Mouse (Mus musculus) c-Kit-negative CD71-positive TER-119-positive erythroid progenitor cells, embryonic 14.5 days (primary cell): ENCODE data around the gene Grap2.

ENCODE experiments used
- DNase-seq: peaks from one replicate; pipeline ENCODE4 v3.0.0-alpha.2; 2013; ENCODE audit warnings: low read depth, low spot score

Grap2 gene

DNA sequence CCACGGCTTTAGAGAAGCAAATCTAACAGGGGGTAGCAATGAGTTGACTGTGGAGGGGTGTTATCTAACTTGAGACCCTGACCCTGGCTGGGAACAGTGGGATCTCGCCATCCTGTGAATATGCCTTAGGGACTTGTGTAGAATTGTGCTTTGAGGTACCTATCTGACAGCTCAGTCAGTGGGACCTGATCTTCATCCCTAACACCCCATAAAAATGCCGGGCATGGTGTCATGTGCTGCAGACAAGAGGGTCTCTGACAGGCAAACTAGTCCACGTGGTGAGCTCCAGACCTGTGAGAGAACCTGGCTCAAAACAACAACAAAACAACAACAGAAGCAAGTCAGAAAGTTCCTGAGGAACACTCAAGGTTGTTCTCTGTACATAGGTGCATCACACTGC lies 27.4 kb downstream of the Grap2 start:
- no peak for DNase-seq

DNA sequence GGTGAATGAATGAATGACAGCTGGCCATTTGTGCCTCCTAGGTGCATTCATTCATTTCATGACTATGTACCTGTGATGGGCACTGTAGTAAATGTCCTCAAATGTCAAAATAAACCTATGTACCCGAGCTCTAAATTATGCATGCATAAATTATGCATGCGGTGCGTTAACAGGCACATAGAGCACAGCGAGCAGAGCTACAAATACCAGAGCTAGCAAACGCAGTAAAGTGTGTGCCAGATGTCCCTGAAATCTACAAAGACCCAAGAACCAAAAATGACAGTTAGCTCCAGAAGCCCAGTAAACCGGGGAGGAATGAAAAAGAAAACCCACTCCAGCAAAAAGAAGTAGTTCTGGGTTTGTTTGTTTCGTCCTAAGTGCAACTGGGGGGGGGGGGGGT lies 29.1 kb downstream of the Grap2 start:
- no peak for DNase-seq

DNA sequence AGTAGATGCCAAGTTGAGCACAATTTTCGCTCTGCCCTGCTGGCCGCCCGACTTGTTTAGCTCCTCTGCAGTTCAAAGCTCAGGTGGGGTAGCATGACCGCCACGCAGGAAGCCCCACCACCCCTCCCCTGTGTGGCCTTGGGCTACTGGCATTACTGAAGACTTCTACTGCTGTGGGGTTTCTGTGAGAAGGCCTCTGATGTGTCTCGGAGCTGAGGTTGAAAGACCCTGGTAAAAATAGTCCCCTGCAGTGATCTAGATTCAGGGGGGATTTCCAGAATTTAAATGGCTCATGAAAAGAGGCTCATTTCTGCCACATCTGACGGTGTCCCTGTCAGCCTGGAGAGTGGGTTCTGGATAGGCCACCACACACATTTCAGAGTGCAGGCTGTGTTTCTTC lies 30.1 kb downstream of the Grap2 start:
- DNase-seq, result no peak

DNA sequence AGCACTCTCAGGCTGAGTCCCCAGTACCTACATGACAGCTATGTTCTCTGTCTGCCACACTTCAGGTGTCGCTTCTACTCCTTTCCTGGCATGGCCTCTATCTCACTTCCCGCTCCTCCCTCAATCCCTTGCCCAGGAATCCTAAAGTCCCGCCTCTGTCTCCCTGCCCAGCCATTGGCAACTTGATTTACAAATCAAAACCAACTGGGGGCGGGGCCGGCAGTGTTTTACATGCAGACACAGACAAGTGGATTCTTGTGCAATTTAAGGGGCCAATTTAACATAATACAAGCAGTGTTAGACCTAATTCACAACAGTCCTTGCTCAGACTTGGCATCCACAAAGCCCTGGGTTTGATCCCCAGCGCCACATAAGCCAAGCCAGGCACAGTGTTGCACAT lies 31.6 kb downstream of the Grap2 start:
- DNase-seq, result no peak

DNA sequence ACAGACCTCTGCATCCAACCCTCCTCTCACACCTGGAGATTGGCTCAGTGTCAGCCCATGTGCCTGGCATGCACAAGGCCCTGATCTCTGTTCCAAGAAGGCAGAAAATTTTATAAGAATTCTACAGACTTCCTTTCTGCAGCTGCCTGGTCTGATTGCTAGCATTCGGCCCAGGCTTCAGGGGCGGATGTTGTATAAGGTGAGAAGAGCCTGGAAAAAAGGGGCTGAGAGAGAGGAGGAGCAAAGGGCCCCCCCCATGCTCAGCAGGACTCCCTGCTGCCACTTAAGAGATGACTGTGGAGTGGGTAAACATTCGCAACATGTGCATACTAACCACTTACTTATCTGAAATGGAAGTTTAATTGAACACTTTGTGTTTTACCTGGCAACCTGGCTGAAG lies 35.6 kb downstream of the Grap2 start:
- DNase-seq, result no peak

DNA sequence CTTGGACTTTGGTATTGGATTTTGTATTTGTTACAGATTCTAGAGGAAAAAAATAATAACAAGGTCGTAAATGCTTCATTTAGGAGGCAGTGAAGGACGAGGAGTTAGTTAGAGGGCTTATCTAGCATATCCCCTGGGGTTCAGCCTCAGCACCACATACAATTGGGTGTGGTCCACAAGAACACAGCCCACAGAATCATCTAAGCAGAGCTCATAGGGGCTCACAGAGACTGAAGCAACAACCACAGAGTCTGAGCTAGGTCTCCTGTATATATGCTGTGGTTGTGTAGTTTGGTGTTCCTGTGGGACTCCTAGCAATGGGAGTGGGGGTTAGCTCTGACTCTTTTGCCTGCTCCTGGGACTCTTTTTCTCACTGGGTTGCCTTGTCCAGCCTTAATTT lies 37.9 kb downstream of the Grap2 start:
- DNase-seq, result no peak

DNA sequence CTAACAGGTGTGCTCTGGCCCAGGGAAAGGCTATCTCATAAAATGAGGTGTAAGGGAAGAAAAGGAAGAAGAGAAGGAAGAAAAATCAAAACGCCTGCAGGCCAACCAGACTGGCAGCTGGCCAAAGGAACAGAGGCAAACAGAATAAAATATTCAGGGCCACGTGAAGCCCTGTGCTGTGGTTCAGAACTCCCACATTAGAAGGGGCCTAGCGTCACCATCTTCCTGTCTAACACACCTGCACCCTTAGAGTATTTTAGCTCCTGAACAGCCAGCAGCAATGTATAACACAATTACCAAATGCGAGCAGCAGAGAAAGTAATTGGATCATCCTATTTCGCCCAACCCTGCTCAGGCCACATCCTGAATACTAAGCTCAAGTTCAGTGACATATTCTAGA lies 39.1 kb downstream of the Grap2 start:
- no peak for DNase-seq

DNA sequence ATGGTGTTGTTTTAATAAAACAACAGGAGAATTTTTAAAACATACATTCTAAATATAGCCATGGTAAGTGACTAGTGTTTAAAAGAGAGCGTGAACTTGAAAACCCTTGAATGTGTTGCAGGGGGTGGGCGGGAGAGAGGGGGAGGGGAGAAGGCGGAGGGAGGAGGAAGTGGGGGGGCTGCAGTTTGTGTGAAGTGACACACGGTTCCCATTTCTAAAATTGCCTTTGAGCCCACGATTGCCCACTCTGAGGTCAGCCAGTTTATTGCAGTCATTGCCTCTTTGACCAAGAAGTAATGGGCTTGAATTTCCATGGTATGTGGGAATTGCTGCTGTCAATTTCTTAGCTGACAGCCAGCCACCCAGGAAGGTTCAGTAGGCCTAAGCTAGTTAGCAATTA lies 41.5 kb downstream of the Grap2 start:
- DNase-seq, result no peak

DNA sequence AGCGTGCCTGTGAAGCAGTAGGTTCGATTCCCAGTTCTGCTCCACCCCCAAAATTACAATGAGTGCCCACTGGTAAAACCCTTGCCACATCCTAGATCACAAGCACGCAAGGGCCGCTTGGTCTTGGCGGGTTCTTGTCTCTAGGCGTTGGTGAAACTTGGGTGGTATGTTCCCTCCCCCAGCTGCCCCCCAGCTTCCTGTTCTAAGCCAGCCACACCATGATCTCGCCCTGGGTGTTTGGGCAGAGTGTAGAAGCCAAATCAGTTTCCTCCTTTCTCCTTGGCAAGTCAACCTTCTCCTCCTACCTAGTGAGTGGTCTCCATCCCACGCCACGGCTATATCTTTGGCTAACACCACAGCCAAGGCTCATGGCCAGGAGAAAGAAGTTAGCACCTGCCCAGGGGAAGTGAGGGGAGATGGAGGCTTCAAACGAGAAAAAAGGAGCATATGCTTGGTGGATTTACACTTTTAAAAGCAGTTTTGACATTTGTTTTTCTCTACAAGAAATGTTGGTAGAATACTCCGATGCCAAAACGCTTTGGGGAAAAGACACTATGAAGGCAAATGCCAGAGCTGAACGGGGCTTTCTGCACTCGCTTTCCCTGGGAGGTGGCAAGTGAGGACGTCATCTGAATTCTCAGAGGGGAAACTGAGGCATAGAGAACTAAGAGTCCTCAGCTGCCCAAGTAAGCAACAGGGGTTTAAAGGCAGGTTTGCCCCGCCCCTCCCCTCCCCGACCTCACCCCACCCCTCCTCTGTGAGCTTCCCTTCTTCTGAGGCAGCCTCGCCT lies 42.3 kb downstream of the Grap2 start:
- no peak for DNase-seq

DNA sequence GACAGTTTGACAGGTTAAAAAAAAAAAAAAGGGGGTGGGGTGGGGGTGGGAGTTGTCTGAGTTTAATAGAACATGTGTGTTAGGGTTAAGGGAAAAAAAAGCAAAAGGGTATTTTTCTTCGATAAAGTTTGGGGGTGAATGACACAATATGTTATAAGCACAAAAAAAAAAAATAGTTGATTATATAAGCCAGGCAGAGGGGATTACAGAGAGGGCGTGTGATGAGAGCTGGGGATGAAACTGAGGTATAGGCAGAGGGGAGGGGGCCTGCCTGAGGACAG lies 42.8 kb downstream of the Grap2 start:
- no peak for DNase-seq

DNA sequence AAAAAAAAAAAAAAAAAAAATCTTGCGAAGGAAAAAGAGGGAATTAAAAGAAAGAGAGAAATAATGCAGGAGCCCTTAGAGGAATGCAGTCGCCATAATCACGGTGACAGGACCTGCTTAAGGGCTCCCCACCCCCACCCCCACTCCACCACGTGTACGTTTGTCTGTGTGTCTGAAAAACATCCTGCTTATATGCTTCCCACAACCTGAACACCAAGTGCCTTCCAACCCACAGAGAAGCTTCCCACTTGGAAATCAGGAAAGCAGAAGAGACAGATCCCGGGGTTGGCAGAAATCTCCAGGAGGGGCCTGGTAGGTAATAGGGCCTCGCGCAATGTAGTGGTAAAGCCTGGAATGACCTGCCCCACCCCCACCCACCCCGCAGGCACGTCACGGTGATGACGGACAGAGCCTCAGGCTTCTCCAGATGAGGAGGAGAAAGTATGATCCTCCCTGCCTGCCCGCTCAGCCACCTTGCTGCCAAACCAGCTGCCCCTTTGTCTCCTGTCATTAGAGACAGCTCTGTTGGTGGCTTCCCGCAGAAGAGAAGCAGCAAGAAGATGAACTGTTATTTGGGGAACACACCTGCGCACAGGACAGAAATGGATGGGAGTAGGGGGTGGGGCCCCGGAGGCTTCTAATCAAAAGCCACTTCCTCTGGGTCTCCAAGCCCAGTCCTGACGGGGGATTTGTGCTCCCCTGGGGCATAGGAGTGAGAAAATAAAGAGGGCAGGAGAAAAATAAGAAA lies 43.4 kb downstream of the Grap2 start:
- DNase-seq, result no peak

DNA sequence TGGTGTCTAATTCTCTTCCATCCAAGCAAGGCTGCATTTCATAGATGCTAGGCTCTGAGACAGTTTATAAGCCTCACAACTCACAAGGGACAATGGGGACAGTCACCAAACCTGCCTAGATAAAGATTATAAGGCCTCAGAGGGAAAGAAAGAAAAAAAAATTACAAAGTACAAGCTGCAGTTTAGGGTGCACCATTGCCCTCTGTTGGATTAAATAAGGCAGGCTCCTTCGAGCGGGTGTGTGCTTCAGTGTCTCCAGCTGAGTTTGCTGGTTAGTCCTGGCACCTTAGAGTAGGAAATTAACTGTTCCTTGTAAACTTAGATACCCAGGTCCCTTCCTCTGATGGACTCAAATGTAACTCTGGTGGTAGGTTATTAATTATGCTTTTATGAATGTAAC lies 45.4 kb downstream of the Grap2 start:
- DNase-seq, result no peak

DNA sequence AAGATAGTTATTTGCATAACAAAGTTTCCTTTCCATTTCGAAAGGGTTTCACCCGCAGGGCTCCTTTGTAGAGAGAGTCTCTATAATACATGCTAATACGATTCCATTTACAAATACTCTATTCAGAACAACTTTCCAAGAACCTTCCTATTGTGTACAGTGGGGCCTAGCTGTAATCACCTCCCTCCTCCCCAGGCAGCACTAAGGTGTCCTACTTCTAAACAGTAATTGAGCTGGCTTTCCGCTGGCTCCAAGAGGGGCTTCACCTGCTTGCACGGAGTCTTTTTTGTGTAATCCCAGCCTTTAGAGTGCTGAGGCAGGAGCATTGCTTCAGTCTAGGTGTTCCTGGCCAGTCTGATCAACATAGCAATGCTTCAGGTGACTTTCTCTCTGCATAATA lies 46.8 kb downstream of the Grap2 start:
- no peak for DNase-seq

DNA sequence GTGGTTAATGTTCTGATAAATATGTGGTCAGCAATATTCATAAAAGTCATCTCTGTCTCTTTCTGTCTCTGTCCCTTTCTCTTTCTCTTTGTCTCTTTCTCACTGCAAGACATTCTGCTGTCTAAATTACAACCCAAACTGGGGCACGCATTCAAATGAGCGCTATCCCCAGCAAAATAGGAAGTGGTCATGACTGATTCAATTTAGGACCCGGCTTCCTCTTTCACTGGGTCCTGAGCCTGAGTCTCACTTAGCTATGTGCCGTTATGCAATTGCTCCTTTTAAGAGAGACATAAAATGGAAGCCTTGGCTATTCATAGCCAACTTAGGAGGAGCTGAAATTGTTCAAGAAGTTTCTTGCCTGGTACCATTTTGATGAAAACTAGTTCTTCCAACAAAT lies 47.4 kb downstream of the Grap2 start:
- DNase-seq, result no peak

DNA sequence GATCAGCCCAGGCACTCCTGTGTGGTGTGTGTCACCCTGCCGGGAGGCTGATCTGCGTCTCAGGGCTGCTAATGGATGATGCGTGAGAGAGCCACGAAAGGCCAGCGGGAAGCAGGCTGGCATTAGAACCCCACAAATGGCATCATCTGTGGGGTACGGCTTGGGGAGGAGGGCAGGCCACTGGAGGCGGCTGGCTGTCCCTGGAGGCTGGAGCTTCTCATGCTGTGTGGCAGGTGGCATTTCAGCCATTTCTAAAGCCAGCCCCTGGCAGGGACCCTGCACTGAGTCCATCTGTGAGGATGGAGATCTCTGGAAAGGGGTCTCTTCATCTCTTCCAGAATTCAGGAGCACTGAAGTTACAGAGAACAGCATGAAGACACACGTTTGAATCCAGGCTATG lies 48.0 kb downstream of the Grap2 start:
- no peak for DNase-seq

DNA sequence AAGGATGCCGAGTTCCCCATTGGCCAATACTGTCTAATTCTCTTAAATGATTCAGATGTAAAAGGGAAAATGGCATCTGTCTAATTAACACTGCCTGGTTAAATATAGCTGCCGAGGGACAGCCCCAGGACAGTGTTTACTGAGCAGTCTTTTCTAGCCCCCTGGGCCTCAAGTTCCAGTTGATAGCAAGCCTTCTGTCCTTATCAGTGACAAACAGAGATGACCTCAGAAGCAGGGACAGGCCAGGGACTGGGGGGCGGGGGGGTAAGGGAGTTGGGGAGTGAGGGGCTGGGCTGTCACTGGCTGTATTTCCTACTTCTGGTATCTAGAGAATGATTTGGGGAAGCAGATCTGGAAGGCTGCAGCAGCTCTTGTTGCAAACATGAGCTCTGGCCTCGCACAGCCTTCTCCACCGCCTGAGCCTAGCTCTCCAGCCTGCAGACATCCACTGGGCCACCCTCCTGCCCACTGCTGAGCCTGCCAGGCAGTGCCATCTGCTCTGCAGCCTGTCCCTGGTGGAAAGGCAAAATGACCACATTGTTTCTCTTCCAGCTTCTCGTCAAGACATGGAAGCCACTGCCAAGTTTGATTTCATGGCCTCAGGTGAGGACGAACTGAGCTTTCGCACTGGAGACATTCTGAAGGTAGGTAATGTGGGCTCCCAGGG lies 50.9 kb downstream of the Grap2 start:
- peak; percentile 75 for DNase-seq

DNA sequence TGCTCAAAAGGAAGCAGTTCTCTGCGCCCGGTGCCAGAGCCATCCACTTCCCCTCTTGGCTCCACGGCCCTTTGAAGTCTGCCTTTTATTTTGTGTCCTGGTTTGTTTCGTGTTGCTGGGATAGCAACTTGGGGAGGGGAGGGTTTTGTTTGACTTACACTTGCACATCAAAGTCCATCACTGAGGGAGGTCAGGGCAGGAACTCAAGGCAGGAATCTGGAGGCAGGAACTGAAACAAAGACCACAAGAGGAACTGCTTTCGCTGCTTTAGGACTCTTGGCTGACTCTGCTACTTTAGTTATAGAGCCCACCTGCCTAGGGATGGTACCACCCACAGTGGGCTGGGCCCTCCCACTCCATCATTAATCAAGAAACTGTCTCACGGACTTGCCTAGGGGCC lies 54.1 kb downstream of the Grap2 start:
- DNase-seq, result no peak

DNA sequence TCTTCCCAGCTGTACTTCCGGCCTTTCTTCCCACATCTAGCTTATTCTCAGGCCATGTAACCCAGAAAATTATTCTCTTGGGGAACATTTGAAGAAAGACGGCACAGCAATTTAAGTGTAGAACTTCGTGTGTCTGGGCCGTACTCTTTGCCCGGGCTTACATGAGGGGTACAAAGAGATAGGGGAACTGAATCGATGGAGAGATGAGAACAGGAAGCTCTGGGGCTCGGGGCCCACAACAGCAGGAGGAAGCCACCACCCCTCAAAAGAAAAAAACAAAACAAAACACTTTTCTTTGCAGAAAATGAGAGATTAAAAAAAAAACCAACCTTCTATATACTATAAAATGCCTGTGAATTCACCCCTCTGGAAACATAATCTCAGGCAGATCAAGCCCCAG lies 57.8 kb downstream of the Grap2 start:
- DNase-seq, result no peak

DNA sequence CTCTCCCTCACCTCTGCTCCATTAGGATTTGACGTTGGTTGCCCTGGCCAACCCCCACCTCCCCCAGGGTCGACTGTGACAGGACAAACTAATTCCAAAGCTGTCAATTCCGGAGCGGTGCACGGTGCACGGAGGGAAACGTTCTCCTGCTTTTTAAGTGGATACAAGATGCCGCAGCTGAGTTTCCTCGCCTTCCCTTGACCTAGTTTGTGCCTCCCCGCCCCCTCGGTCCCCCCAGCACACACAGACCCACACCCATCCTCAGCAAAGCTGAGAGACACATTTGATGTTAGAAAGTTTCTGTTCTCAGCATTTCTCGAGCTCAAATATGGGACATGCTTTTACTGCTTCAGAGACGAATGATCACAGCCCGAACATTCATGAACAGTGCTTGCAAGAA lies 58.3 kb downstream of the Grap2 start:
- no peak for DNase-seq

DNA sequence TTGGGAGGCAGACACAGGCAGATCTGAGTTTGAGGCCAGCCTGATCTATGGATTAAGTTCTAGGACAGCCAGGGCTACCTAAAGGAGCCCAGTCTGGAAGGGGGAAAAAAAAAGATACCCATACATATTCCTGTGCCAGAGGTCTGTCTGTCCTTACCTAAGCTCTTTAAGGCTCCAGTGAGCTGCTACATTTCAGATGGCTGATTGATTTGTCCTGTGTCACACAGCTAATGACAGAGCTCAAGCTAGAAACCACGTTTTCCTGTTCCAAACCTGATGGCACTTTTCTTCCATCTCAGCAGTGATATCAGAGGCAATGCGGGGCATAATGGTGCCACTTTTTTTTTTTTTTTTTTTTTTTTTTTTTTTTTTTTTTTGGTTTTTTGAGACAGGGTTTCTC lies 58.9 kb downstream of the Grap2 start:
- DNase-seq, result no peak

DNA sequence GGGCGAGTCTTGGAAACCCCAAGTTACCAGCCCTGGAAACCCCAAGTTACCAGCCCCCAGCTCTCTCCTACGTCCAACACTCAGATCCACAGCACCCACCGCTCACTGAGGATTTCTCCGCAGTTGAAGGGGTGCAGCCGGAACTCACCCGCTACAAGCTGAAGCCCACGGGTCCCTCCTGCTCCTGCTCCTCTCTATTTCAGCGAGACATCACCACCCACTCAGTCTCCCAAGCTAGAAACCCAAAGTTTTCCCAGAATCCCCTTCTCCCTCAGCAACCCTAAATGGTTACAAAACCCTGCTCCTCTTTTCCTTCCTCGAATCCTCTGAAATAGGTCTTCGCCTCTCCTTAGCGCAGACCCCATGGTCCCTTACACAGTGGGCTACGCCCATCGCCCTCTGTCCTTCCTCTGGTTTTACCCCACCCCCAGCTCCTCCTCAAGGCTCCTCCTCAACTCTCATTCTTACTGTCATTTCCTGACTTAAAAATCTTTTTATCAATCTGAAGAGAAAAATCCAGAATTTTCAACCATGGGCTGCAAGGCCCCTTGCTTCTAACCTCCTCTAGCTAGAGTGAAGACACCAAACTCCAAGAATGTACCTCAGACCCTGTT lies 60.0 kb downstream of the Grap2 start:
- DNase-seq, result no peak

DNA sequence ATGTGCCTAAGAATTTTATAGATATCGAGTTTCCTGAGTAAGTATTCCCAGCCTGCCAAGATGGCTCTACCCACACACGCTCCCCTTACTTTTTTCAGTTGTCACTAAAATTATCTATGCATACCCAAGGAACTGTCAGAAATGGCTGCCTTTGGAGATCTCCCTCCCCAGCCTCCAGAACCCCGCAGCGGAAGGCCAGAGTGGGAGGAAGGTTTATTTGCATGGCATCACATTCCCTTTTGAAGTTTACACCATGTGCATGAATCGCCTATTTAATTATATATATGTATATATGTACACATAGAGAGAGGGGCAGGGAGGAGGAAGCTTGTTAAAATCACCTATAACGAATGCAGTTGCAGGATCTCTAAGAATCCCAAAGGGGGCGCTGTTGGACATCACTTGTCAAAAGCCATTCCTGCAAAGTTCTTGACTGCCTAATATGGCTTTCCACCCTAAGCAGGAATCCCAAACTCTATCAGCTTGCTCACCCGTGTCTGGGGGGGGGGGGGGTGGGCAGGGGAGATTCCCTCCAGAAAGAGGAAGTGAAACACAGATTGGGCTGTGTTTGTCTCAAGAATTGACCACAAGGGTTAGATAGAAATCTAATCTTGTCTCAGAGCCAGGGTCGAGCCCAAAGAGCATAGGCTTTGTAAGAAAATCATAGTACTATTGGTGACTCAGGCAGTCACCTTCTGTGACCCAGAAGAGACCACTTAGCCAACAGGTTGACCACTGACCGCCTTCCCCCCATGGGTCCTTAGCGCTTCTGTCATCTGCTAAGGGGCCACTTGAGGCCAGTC lies 62.2 kb downstream of the Grap2 start:
- peak; percentile 64 for DNase-seq
